Mouse (Mus musculus) intestine, embryonic 15.5 days (tissue): ENCODE measurements around the gene Ush2a. TPM values are rescaled to one million over a fixed set of nuclear protein-coding genes. Genes with fewer than 3 reads are reported as not detected.

ENCODE experiments used
- ATAC-seq: fragments of 200-750 bp; cut with Nextera tagmentation; 2 replicates; pipeline ENCODE4 v1.8.0; 2017; ENCODE audit warnings: moderate TSS enrichment, moderate library complexity
- H3K27ac ChIP-seq: fragments of 300-500 bp; sonication (generic); 2 replicates; pipeline ENCODE4 v1.5.1; 2015; ENCODE audit warnings: mild to moderate bottlenecking, inconsistent platforms
- H3K27me3 ChIP-seq: fragments of 300-500 bp; sonication (generic); replicated peaks from 2 replicates; pipeline ENCODE4 v1.6.1; 2015; ENCODE audit warnings: inconsistent platforms
- H3K36me3 ChIP-seq: fragments of 300-500 bp; sonication (generic); 2 replicates; pipeline ENCODE4 v1.6.1; 2015; ENCODE audit warnings: inconsistent platforms
- H3K4me1 ChIP-seq: fragments of 300-500 bp; sonication (generic); replicated peaks from 2 replicates; pipeline ENCODE4 v1.6.1; 2015; ENCODE audit warnings: inconsistent platforms
- H3K4me2 ChIP-seq: fragments of 300-500 bp; sonication (generic); replicated peaks from 2 replicates; pipeline ENCODE4 v1.6.1; 2015; ENCODE audit warnings: mild to moderate bottlenecking, inconsistent platforms
- H3K4me3 ChIP-seq: fragments of 300-500 bp; sonication (generic); replicated peaks from 2 replicates; pipeline ENCODE4 v1.5.1; 2015; ENCODE audit warnings: inconsistent platforms
- H3K9ac ChIP-seq: fragments of 300-500 bp; sonication (generic); 2 replicates; pipeline ENCODE4 v1.6.1; 2015; ENCODE audit warnings: inconsistent platforms
- H3K9me3 ChIP-seq: fragments of 300-500 bp; sonication (generic); 2 replicates; pipeline ENCODE4 v1.6.1; 2016; ENCODE audit warnings: inconsistent platforms
- WGBS: fragments of 180-500 bp; shearing (Covaris S2); methylation state at CpG from one replicate; pipeline ENCODE4 v1.1.7; 2015; 5-methylcytosine and 5-hydroxymethylcytosine counted together
- polyA plus RNA-seq: library from polyadenylated mRNA; unstranded; fragments of >200 nt; fragmentation: Nextera tagmentation; extraction: Ambion mirVana; gene quantifications from 2 replicates; pipeline ENCODE4 v1.2.1, GENCODE M21; 2015

Gene Ush2a
- polyA plus RNA-seq, 1 experiment from 2014 or later = 0.04 TPM

- H3K9ac ChIP-seq = no peak overlapping the region
- no peak overlapping the region for H3K4me3 ChIP-seq
- no peaks in the 10 kb centered on the region for H3K36me3 ChIP-seq
- no peak overlapping the region for H3K4me2 ChIP-seq
- no peaks in the 10 kb centered on the region for H3K27me3 ChIP-seq
- 51% methylated on average over 11 of the region's 11 CpGs for WGBS
- H3K4me1 ChIP-seq = no peaks in the 10 kb centered on the region
- H3K27ac ChIP-seq = no peak overlapping the region
- no peaks in the 10 kb centered on the region for H3K9me3 ChIP-seq
- ATAC-seq = 0 out of 2 replicates have a peak, but pooled peaks have one; percentile 43
These were observed 568.9 kb downstream of the Ush2a start for GRCm38 (mm10) chr1:188830527-188831407.

- no peak overlapping the region for H3K27ac ChIP-seq
- H3K4me1 ChIP-seq = no peaks in the 10 kb centered on the region
- H3K4me3 ChIP-seq = no peak overlapping the region
- WGBS = 71% methylated on average over 9 of the region's 9 CpGs
- no peaks in the 10 kb centered on the region for H3K27me3 ChIP-seq
- H3K9ac ChIP-seq = no peak overlapping the region
- H3K36me3 ChIP-seq = no peaks in the 10 kb centered on the region
- H3K9me3 ChIP-seq = no peaks in the 10 kb centered on the region
- no peak overlapping the region for H3K4me2 ChIP-seq
- ATAC-seq = no peak
These were observed 572.1 kb downstream of the Ush2a start for GRCm38 (mm10) chr1:188833906-188834305.

- 87% methylated on average over 3 of the region's 3 CpGs for WGBS
- H3K4me1 ChIP-seq = no peaks in the 10 kb centered on the region
These were observed 572.9 kb downstream of the Ush2a start for GRCm38 (mm10) chr1:188834770-188835169.

GRCm38 (mm10) chr1:188837613-188838295, 575.9 kb downstream of the Ush2a start:
- H3K4me1 ChIP-seq = no peaks in the 10 kb centered on the region
- no peaks in the 10 kb centered on the region for H3K9me3 ChIP-seq
- no peaks in the 10 kb centered on the region for H3K27me3 ChIP-seq
- H3K27ac ChIP-seq = no peak overlapping the region
- H3K4me3 ChIP-seq = no peak overlapping the region
- H3K4me2 ChIP-seq = no peak overlapping the region
- 89% methylated on average over 5 of the region's 5 CpGs for WGBS
- ATAC-seq = no peak
- no peak overlapping the region for H3K9ac ChIP-seq
- H3K36me3 ChIP-seq = no peaks in the 10 kb centered on the region

More at GRCm38 (mm10) chr1:188834770-188835169, 572.9 kb downstream of the Ush2a start:
- no peak overlapping the region for H3K27ac ChIP-seq
- no peaks in the 10 kb centered on the region for H3K9me3 ChIP-seq
- H3K4me3 ChIP-seq = no peak overlapping the region
- no peak overlapping the region for H3K4me2 ChIP-seq
- no peaks in the 10 kb centered on the region for H3K36me3 ChIP-seq
- no peaks in the 10 kb centered on the region for H3K27me3 ChIP-seq
- no peak for ATAC-seq
- H3K9ac ChIP-seq = no peak overlapping the region

GRCm38 (mm10) chr1:188847242-188847641, 585.4 kb downstream of the Ush2a start:
- no peak overlapping the region for H3K27ac ChIP-seq
- no peaks in the 10 kb centered on the region for H3K9me3 ChIP-seq
- no peak overlapping the region for H3K4me2 ChIP-seq
- no peaks in the 10 kb centered on the region for H3K36me3 ChIP-seq
- no peaks in the 10 kb centered on the region for H3K27me3 ChIP-seq
- WGBS = 89% methylated on average over 6 of the region's 6 CpGs
- ATAC-seq = no peak
- no peaks in the 10 kb centered on the region for H3K4me1 ChIP-seq
- no peak overlapping the region for H3K4me3 ChIP-seq
- H3K9ac ChIP-seq = no peak overlapping the region

- WGBS = 59% methylated on average over 5 of the region's 5 CpGs
- no peak overlapping the region for H3K4me3 ChIP-seq
- H3K27me3 ChIP-seq = no peaks in the 10 kb centered on the region
- no peak for ATAC-seq
- no peak overlapping the region for H3K27ac ChIP-seq
- H3K9me3 ChIP-seq = no peaks in the 10 kb centered on the region
- H3K4me2 ChIP-seq = no peak overlapping the region
- no peak overlapping the region for H3K9ac ChIP-seq
- H3K36me3 ChIP-seq = no peaks in the 10 kb centered on the region
- H3K4me1 ChIP-seq = no peaks in the 10 kb centered on the region
These were observed 591.0 kb downstream of the Ush2a start for GRCm38 (mm10) chr1:188852776-188853175.

- Histone ChIP-seq H3K4me1 (no peaks in the 10 kb centered on the region), H3K9me3 (no peaks in the 10 kb centered on the region), H3K27ac (no peak overlapping the region), H3K4me3 (no peak overlapping the region), H3K27me3 (no peaks in the 10 kb centered on the region), H3K36me3 (no peaks in the 10 kb centered on the region), H3K9ac (no peak overlapping the region), H3K4me2 (no peak overlapping the region)
- ATAC-seq = no peak
These were observed 592.4 kb downstream of the Ush2a start for GRCm38 (mm10) chr1:188854240-188854639.

GRCm38 (mm10) chr1:188855034-188855433, 593.2 kb downstream of the Ush2a start:
- H3K9me3 ChIP-seq = no peaks in the 10 kb centered on the region
- no peaks in the 10 kb centered on the region for H3K4me1 ChIP-seq
- H3K4me2 ChIP-seq = no peak overlapping the region
- H3K9ac ChIP-seq = no peak overlapping the region
- H3K27ac ChIP-seq = no peak overlapping the region
- no peak overlapping the region for H3K4me3 ChIP-seq
- no peaks in the 10 kb centered on the region for H3K27me3 ChIP-seq
- WGBS = 97% methylated on average over 2 of the region's 2 CpGs
- H3K36me3 ChIP-seq = no peaks in the 10 kb centered on the region
- ATAC-seq = no peak

GRCm38 (mm10) chr1:188859718-188860117, 597.9 kb downstream of the Ush2a start:
- 55% methylated on average over 5 of the region's 5 CpGs for WGBS
- H3K4me3 ChIP-seq = no peak overlapping the region
- no peak overlapping the region for H3K4me2 ChIP-seq
- no peaks in the 10 kb centered on the region for H3K36me3 ChIP-seq
- no peaks in the 10 kb centered on the region for H3K9me3 ChIP-seq
- ATAC-seq = no peak
- H3K9ac ChIP-seq = no peak overlapping the region
- H3K27ac ChIP-seq = no peak overlapping the region
- H3K4me1 ChIP-seq = no peaks in the 10 kb centered on the region
- H3K27me3 ChIP-seq = no peaks in the 10 kb centered on the region

- Histone ChIP-seq H3K9me3 (no peaks in the 10 kb centered on the region), H3K9ac (no peak overlapping the region), H3K27me3 (no peaks in the 10 kb centered on the region), H3K4me2 (peak overlapping the region; percentile 17; the same call in 1 of the 2 replicates), H3K4me1 (no peaks in the 10 kb centered on the region), H3K4me3 (no peak overlapping the region), H3K27ac (no peak overlapping the region), H3K36me3 (no peaks in the 10 kb centered on the region)
- no peak for ATAC-seq
- WGBS = 30% methylated on average over 5 of the region's 5 CpGs
These were observed 604.1 kb downstream of the Ush2a start for GRCm38 (mm10) chr1:188865881-188866280.

GRCm38 (mm10) chr1:188866515-188866914, 604.7 kb downstream of the Ush2a start:
- Histone ChIP-seq H3K27ac (no peak overlapping the region), H3K4me1 (no peaks in the 10 kb centered on the region), H3K9ac (no peak overlapping the region), H3K9me3 (no peaks in the 10 kb centered on the region), H3K36me3 (no peaks in the 10 kb centered on the region), H3K4me2 (no peak overlapping the region; the same call in 1 of the 2 replicates), H3K27me3 (no peaks in the 10 kb centered on the region), H3K4me3 (no peak overlapping the region)
- no peak for ATAC-seq
- 54% methylated on average over 11 of the region's 11 CpGs for whole genome bisulfite sequencing

- no peak for ATAC-seq
- no peak overlapping the region for H3K27ac ChIP-seq
- no peaks in the 10 kb centered on the region for H3K4me1 ChIP-seq
- H3K9ac ChIP-seq = no peak overlapping the region
- H3K4me3 ChIP-seq = no peak overlapping the region
- H3K36me3 ChIP-seq = no peaks in the 10 kb centered on the region
- H3K4me2 ChIP-seq = no peak overlapping the region
- 88% methylated on average over 4 of the region's 4 CpGs for WGBS
- H3K9me3 ChIP-seq = no peaks in the 10 kb centered on the region
- no peaks in the 10 kb centered on the region for H3K27me3 ChIP-seq
These were observed 616.8 kb downstream of the Ush2a start for GRCm38 (mm10) chr1:188878531-188879055.
